Mouse (Mus musculus) urinary bladder, postnatal 25 days (tissue): ENCODE data around the gene Rhobtb1.

Source experiments
- DNase-seq: peaks from one replicate; pipeline ENCODE4 v3.0.0; 2022; ENCODE audit warnings: low spot score

Rhobtb1 gene

DNA sequence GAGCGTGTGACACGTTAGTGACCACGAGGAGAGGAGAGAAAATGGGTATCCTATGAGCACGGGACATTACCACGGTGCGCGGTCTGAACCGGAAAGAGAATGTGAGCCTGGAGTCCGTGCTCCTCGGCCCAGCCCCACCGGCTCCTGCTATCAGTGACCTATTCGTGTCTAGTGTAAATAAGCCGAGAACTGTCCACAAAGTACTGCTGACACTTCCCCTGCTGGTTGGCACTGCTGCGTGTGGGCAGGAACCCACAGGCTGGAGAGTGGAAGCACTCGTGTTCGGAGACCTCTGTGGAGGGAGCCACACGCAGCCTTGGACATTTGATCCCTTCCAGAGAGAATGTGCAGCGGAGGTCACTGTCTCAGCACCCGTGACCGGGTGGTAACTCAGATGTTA lies at the start of gene Rhobtb1:
Rhobtb1 (plus strand) TSS at position 390 of the 400 bp plus-strand sequence.
- no peak for DNase-seq

GRCm38 (mm10) chr10:69101988-69102387 lies 49.2 kb upstream of the Rhobtb1 start:
- DNase-seq: peak; percentile 40

DNA sequence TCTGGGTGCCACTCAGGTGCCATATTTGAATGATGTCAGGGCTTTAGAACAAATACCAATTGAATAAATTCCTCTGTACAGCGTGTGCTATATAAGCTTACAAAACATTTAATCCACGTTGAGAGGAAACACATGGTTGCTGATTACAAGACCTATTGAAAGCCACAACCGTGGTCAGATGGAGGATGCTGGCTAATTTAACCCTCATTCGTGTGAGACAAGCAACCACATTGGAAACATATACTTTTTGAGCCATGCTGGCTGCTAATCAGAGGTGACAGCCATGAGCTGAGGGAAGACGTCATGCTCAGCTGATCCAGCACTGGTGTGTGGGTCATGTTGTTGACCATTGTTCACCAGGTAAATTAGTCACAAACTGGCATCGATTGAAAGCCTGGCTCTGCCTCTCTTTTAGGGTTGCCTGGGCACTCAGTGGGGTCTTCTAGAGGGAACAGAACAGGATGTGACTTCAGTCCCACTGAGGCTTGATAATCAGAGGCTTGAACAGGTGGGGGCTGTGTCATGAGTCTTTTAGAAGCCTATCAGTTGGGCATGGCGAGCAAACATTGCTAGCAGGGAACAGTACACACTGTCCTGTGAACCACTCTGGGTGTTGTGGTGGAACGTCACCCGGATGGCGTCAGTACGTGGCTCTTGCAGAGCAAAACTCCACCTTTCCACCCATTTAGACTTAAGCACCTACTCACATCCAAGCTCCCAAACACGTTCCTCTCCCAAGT lies 46.9 kb upstream of the Rhobtb1 start:
- no peak for DNase-seq

DNA sequence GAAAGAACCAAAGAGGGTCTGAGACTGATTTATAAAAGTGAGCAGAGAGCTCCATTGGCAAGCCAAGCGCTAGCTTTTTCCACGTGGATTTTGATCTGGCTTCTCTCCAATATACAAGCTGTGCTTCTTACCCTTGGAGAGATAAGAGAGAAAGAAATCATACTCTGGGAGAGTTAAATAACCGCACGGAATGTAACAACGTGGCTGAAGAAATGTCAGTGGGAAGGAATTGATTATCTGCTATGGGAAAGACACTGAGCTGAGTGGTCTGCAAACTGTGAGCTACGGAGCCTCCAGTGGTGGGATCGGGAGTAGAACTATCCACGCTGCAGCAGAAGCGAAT lies 46.4 kb upstream of the Rhobtb1 start:
- no peak for DNase-seq

- DNase-seq: no peak
Observed at GRCm38 (mm10) chr10:69106796-69107195, 44.4 kb upstream of the Rhobtb1 start.

DNA sequence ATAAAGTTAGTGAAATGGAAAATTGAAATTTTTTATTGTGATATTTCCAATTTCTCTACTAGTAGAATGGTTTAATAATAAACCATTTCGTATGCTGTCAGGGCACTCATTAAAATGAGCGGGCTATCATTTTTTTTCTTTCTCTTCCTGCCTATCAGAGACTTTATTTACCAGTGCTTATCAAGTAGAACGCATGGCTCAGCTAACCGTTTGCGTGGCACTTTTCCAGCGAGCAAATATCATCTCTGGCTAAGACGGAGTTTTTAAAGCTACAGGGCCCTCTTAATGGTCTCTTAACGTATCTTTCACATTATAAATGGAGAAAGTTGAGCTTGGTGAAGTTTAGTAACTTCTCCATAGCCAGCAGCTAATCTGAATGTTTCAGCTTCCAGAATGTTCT lies 44.0 kb upstream of the Rhobtb1 start:
- no peak for DNase-seq

DNA sequence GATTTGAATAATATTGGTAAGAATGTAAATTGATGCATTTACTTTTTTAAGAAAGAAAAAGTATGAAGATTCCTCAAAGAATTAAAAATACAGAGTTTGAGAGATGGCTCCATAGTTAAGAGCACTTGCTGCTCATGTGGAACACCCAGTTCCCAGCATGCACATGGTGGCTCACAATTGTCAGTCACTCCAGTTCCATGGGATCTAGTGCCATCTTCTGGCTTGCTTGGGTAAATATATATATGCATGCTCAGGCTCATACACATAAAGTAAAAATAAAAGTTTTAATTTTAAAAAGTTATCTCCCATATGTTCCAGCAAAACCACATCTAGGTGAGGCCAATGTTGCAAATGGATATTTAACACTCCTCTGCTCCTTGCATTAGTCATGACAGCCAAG lies 36.9 kb upstream of the Rhobtb1 start:
- DNase-seq: no peak

DNA sequence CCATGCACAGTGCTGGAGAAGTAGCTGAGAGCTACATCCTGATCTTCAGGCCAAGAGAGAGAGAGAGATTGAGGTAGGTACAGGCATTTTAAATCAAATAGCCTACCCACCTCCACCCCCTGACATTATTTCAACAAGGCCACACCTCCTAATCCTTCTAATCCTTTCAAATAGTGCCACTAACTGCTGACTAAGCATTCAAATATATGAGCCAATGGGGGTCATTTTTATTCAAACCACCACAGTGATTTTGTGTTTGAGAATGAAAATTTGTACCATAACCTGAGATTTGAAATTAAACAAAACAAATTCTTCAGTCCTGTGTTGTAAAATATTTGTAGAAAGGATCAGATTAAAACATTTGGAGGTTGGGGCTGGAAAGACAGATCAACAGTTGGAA lies 33.2 kb upstream of the Rhobtb1 start:
- DNase-seq: no peak

DNA sequence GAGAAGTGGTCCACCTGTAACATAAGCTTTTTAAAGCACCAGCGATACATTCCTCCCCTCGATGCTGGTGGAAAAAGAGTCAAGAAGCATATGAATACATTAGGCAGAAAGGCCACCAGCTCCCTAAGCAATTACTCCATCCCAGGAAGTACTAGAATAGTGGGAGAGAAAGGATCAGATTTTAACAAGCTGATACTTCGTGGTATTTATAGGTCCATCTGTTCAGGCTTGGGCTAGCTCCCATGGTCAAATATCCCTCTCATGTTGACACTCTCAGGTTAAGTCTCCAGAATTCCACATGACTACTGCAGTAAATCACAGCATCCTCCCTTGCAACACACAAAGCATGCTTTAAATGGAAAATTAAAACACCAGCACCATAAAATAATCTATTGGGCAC lies 32.3 kb upstream of the Rhobtb1 start:
- no peak for DNase-seq

DNA sequence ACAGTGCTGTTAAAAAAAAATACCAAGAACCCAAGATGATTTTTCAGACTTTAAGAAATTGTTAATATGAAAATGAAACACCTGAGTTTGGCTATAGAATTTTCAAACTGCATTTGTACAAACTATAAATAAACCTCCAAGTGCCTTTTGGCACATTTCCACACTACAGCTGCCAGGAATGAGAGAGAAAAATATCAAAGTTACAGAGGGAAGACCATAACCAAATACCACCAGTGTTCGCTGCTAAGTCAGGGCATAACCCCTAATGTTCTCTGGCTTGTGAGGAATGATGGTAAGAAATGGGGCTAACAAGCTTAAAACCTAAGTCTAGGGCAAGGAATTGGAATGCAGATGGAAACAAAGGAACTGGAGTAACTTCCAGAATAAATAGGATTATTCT lies 31.8 kb upstream of the Rhobtb1 start:
- no peak for DNase-seq

DNA sequence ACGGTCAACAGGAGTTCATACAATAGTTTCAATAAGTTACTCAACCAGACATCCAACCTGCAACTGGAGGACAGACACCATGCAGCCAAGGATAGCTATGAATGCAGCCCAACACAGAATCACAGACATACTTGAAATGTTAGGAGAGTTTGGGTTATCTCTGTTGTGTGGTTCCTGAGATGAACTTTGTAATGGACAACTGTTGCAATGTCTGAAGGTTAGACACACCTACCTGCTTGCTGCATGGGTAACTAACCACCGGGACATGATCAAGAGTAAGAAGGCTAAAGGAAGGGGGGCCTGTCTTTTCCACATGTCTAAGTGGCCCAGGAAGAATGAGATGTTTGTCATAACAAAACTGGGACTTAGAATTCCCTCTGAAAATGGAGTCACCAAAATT lies 24.7 kb upstream of the Rhobtb1 start:
- DNase-seq: no peak

- DNase-seq: no peak
Observed at GRCm38 (mm10) chr10:69128531-69128930, 22.7 kb upstream of the Rhobtb1 start.

GRCm38 (mm10) chr10:69130613-69131012 lies 20.6 kb upstream of the Rhobtb1 start:
- DNase-seq: no peak

GRCm38 (mm10) chr10:69134356-69134755 lies 16.9 kb upstream of the Rhobtb1 start:
- no peak for DNase-seq

DNA sequence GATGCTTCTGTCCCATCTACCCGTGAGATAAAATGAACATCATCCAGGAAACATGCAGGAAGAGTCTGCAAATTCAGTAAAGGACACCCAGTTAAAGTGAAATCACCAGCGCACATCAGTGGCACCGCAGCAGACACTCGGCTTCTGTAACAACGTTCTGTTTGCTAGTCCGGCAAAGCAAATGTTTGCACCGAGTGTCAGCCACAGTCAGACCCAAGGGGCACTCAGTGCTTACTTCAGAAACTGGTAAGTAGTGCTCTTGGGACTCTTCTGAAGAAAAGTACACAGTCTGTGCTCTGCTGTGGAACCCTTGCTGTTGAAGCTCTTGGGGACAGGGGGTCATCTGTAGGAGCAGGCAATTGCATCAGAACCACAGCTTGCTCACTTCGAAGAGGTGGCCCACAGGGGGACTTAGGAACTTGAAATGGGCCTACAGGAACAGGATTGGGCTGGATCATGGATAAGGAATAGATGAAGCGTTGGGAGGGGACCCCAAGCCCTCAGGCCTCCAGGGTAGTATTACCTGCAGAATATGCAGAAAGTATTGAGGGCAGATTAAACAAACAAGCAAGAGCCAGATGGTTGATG lies 14.9 kb upstream of the Rhobtb1 start:
- no peak for DNase-seq

- no peak for DNase-seq
Observed at GRCm38 (mm10) chr10:69149252-69149651, 2.0 kb upstream of the Rhobtb1 start.

DNA sequence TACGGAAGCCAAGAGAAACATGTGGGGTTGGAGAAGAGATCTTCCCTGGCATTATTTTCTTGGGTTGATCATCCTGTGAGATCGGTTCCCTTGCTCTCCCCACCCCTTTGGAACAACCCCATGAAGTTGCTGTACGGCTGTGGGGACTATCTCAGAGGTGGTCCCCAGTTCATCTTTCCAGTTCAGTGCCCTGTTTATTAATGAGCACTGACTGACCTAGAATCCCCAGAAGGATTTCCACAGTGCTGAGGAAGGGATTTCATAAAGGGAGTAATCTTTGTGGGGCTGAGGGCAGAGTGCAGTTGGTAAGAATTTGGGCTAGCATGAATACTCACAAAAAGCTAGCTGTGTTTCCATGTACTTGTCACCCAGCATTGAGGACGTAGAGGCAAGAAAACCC lies 1.7 kb downstream of the Rhobtb1 start:
- DNase-seq: no peak

- no peak for DNase-seq
Observed at GRCm38 (mm10) chr10:69155428-69156175, 4.4 kb downstream of the Rhobtb1 start.

DNA sequence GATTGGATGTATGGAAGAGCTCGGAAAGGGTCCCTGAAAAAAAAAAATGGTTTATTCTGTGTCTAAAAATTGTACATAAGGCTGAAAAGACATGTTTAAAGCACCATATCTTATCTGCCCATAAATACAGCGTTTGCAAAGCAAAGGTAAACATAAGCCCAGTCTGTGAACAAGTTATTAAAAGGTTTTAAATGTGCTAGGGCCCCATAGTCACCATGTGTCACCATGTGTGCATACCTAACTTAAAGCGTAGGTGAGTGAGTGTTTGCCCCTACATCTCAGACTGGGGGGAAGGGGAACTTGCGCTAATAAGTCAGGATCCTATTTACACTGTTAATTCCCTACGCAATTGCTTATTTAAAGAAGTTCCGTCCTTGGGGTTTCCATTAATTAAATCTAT lies 5.2 kb downstream of the Rhobtb1 start:
- no peak for DNase-seq

DNA sequence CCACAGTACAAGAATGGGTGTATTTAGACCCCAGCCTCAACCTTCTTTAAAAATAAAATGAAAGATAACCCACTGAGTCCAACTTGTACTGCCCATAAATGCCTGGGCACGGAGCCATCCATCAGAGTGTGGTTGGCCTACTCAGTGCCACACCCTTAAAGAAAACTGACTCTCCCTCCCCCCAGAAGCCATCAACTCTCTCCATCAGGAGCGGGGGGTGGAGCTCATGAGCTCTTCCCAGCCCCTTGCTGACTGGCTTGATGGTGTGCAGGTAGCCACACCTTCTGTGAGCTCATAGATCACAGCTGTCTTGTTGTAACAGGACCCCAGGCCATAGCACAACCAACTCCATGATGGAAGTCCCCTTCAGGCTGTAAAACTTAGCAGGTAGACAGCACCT lies 6.2 kb downstream of the Rhobtb1 start:
- DNase-seq: no peak

DNA sequence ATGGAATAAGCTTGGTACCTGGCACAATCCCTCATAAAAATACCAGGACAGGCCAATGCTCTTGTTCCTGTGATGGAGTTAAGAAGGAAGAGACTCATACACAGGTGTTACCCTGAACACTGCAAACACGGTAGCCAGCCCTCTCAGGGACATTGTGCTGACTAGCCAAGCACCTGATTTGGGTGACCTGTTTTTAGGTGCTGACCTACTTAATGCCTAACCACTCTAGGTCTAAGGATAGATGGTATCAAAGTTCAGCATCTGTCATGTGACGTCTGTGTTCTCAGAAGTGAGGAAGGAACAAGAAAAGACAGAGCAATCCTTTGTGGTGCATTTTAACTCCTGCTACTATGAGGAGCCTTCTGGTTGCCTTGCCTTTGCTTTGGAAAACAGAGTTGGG lies 9.6 kb downstream of the Rhobtb1 start:
- no peak for DNase-seq

DNA sequence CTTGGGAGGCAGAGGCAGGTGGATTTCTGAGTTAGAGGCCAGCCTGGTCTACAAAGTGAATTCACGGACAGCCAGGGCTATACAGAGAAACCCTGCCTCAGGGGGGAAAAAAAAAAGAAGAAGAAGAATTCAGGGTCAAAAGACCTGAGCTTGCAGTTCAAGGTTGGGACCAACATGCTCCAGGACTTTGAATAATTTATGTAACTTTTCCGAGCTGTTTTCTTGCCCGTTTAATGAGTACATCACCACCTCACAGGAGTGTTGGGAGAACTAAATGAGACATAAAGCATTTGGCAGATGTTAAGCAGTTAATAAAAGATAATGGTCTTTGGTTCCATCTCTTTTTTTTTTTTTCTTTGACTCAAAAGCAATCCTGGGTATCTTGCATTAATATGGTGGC lies 10.3 kb downstream of the Rhobtb1 start:
- DNase-seq: no peak

- no peak for DNase-seq
Observed at GRCm38 (mm10) chr10:69162577-69162976, 11.3 kb downstream of the Rhobtb1 start.
